Mouse (Mus musculus): ENCODE results near the gene Dtnb.
"Not testable (repeated sequence)": the region's sequence is repeated elsewhere in the genome, so short reads cannot be mapped to it uniquely, and the experiment has no call there.

Dtnb gene

GRCm38 (mm10) chr12:3660985-3661635 lies 88.9 kb downstream of the Dtnb start:
- no peak for DNase-seq (ENCODE audit: low read depth, low spot score)

- DNase-seq (ENCODE audit: low read depth, low spot score), result no peak
Measured at GRCm38 (mm10) chr12:3662660-3663059, 90.5 kb downstream of the Dtnb start.

- no peak for DNase-seq (ENCODE audit: low read depth, low spot score)
Measured at GRCm38 (mm10) chr12:3663386-3663785, 91.2 kb downstream of the Dtnb start.

GRCm38 (mm10) chr12:3669971-3670381 lies 97.8 kb downstream of the Dtnb start:
- no peak for DNase-seq (ENCODE audit: low read depth, low spot score)

GRCm38 (mm10) chr12:3671117-3671516 lies 98.9 kb downstream of the Dtnb start:
- DNase-seq (ENCODE audit: low read depth, low spot score), result no peak

- no peak for DNase-seq (ENCODE audit: low read depth, low spot score)
Measured at GRCm38 (mm10) chr12:3672786-3673185, 100.6 kb downstream of the Dtnb start.

- DNase-seq (ENCODE audit: low read depth, low spot score), result no peak
Measured at GRCm38 (mm10) chr12:3673886-3674285, 101.7 kb downstream of the Dtnb start.

GRCm38 (mm10) chr12:3674913-3675312 lies 102.7 kb downstream of the Dtnb start:
- no peak for DNase-seq (ENCODE audit: low read depth, low spot score)

- no peak for DNase-seq (ENCODE audit: low read depth, low spot score)
Measured at GRCm38 (mm10) chr12:3680721-3681120, 108.5 kb downstream of the Dtnb start.

- DNase-seq (ENCODE audit: low read depth, low spot score), result no peak
Measured at GRCm38 (mm10) chr12:3683041-3683440, 110.9 kb downstream of the Dtnb start.

- DNase-seq (ENCODE audit: low read depth, low spot score), result no peak
Measured at GRCm38 (mm10) chr12:3686419-3686940, 114.3 kb downstream of the Dtnb start.

- DNase-seq (ENCODE audit: low read depth, low spot score), result not testable (repeated sequence)
Measured at GRCm38 (mm10) chr12:3690926-3691529, 118.8 kb downstream of the Dtnb start.

- DNase-seq (ENCODE audit: low read depth, low spot score), result no peak
Measured at GRCm38 (mm10) chr12:3692795-3693392, 120.7 kb downstream of the Dtnb start.

- DNase-seq (ENCODE audit: low read depth, low spot score), result peak; percentile 62
Measured at GRCm38 (mm10) chr12:3695741-3696501, 123.7 kb downstream of the Dtnb start.

GRCm38 (mm10) chr12:3700503-3700902 lies 128.3 kb downstream of the Dtnb start:
- no peak for DNase-seq (ENCODE audit: low read depth, low spot score)

- no peak for DNase-seq (ENCODE audit: low read depth, low spot score)
Measured at GRCm38 (mm10) chr12:3702903-3703302, 130.7 kb downstream of the Dtnb start.

- no peak for DNase-seq (ENCODE audit: low read depth, low spot score)
Measured at GRCm38 (mm10) chr12:3719151-3719721, 147.1 kb downstream of the Dtnb start.

GRCm38 (mm10) chr12:3720527-3720926 lies 148.3 kb downstream of the Dtnb start:
- DNase-seq (ENCODE audit: low read depth, low spot score), result no peak

- DNase-seq (ENCODE audit: low read depth, low spot score), result no peak
Measured at GRCm38 (mm10) chr12:3723762-3724161, 151.6 kb downstream of the Dtnb start.

- DNase-seq (ENCODE audit: low read depth, low spot score), result no peak
Measured at GRCm38 (mm10) chr12:3724822-3725370, 152.7 kb downstream of the Dtnb start.

GRCm38 (mm10) chr12:3729521-3730075 lies 157.4 kb downstream of the Dtnb start:
- DNase-seq (ENCODE audit: low read depth, low spot score), result no peak

All from retina, postnatal 7 days (tissue).